Mouse (Mus musculus) stomach, postnatal 0 days (tissue): Measurements from ENCODE around the gene Proser3.

ENCODE experiments used
- CTCF ChIP-seq: IDR thresholded peaks from 2 replicates; pipeline ENCODE4 v1.5.1; 2016; ENCODE audit warnings: antibody characterized with exemption, low read depth, mild to moderate bottlenecking, moderate library complexity
- EP300 ChIP-seq: optimal IDR thresholded peaks from 2 replicates; pipeline ENCODE3; 2016; ENCODE audit warnings: antibody characterized with exemption

DNA sequence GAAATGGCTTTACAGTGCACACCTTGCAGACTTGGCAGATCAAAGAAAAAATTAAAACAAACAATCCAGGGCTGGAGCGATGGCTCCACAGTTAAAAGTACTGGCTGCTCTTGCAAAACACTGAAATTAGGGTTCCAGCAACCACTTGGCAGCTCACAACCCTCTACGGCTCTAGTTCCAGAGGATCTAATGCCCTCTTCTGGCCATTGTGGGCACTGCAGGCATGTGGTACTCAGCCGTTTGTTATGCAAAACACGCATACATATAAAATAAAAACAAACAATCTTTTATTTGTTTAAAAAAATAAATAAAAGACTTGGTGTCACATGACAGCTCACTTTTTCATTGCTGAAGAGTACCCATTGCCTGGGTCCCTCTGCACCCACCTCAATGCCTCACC lies 59.3 kb downstream of the Proser3 start:
- TF ChIP-seq CTCF (peak; percentile 85), EP300 (no peak)
